ENCODE assay signal across 8 mouse cellular contexts in the genomic region with DNA sequence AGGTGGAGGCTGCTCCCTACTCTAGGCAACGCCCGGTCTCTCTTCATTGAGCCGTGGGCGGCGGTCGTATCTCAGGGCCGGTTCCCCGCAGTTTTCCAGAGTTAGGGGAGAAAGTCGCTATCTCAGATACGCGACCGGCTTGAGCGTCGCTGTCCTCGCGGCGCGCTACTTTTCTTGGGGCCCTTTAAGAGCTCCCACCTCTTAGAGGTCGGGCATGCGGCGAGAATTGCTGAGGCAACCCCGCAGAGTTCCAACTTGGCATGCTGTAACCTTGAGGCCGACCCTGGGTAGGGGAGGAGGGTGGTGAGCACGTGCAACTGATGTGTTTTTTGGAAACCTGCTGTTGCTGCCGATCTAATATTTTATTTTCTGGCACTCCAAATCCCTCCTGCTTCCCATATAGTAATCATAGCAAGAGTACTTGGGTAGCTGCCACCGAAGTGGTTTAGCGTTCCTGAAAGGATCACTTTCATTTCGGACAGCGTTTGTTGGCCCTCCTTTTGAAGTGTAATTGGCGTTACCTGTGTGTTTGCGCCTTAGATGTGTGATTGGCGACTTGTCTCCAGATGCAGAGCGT. TPM values are rescaled to one million over a fixed set of nuclear protein-coding genes. Genes with fewer than 3 reads are reported as not detected.
DNase-seq lines count a peak whose midpoint lies in the region; ATAC-seq and TF ChIP-seq lines count a peak whose summit lies in the region.

No protein-coding gene starts in this region.

- H3K4me3 ChIP-seq in thymus, adult 2 months (ENCODE audit: control insufficient read depth, insufficient read depth, low read length) = peak overlapping the region; percentile 82
- peak overlapping the region; percentile 77 for H3K4me3 ChIP-seq in intestine, postnatal 0 days (ENCODE audit: low read depth, low read length)

- H3K9me3 ChIP-seq in intestine, postnatal 0 days (ENCODE audit: control insufficient read depth) = no peaks in the 10 kb centered on the region

- TF ChIP-seq CTCF in thymus, adult 2 months (IDR thresholded peaks at IDR 0.05; ENCODE audit: borderline replicate concordance, control insufficient read depth, extremely low read depth, insufficient read depth, low read length, poor library complexity) = no peak
- TF ChIP-seq CTCF in intestine, postnatal 0 days (IDR thresholded peaks at IDR 0.05; ENCODE audit: low read depth) = no peak

- peak overlapping the region; percentile 82 for H3K4me2 ChIP-seq in intestine, postnatal 0 days (replicated peaks; ENCODE audit: low read depth)

- peaks cover 13% of the 10 kb centered on the region for H3K36me3 ChIP-seq in thymus, adult 2 months (ENCODE audit: control insufficient read depth, insufficient read depth, low read length)
- peaks cover 12% of the 10 kb centered on the region; the same call in 1 of the 2 replicates for H3K36me3 ChIP-seq in intestine, postnatal 0 days (ENCODE audit: control insufficient read depth, insufficient read depth)

- peak overlapping the region; percentile 67 for H3K9ac ChIP-seq in intestine, postnatal 0 days (ENCODE audit: low read depth, low read length)

- no peaks in the 10 kb centered on the region for H3K27me3 ChIP-seq in thymus, adult 2 months (ENCODE audit: control insufficient read depth, insufficient read depth, low read length)
- no peaks in the 10 kb centered on the region; the same call in 1 of the 2 replicates for H3K27me3 ChIP-seq in intestine, postnatal 0 days (replicated peaks; ENCODE audit: control insufficient read depth, insufficient read depth, low read length)

- peaks cover 4% of the 10 kb centered on the region for H3K4me1 ChIP-seq in thymus, adult 2 months (replicated peaks; ENCODE audit: control insufficient read depth, insufficient read depth, low read length)
- H3K4me1 ChIP-seq in intestine, postnatal 0 days (replicated peaks; ENCODE audit: control insufficient read depth, insufficient read depth, low read length) = peaks cover 7% of the 10 kb centered on the region; the same call in 1 of the 2 replicates

- no peak for TF ChIP-seq POLR2A in thymus, adult 2 months (IDR thresholded peaks at IDR 0.05; ENCODE audit: control insufficient read depth, extremely low read depth, insufficient read depth, low read length, poor library complexity)

- peak; percentile 55 for DNase-seq in adrenal gland, postnatal 14 days
- DNase-seq in adrenal gland, postnatal 4 days (ENCODE audit: low spot score in 2 of 2) = no peak
- no peak for DNase-seq in thymus, adult 2 months
- no peak for DNase-seq in thymus, postnatal 14 days
- DNase-seq in T-cell, adult 2 months (ENCODE audit: low spot score) = no peak
- no peak for DNase-seq in right cerebral cortex, postnatal 14 days

- WGBS in thymus, adult 2 months = 1% methylated on average over 33 of the region's 33 CpGs
- 1% methylated on average over 33 of the region's 33 CpGs for WGBS in intestine, postnatal 0 days

- no peak overlapping the region for H3K27ac ChIP-seq in thymus, adult 2 months (ENCODE audit: control insufficient read depth, insufficient read depth, low read length)
- H3K27ac ChIP-seq in intestine, postnatal 0 days (ENCODE audit: low read depth, low read length) = peak overlapping the region; percentile 47

- ATAC-seq in intestine, postnatal 0 days = peak; percentile 71
- peak; percentile 18 for ATAC-seq in monocyte, adult 5-6 weeks (replicated peaks; ENCODE audit: insufficient number of reproducible peaks, low FRiP score, low TSS enrichment, poor library complexity, severe bottlenecking)

RNA-seq across cellular contexts. Expression of gene Trnt1, which starts 0.5 kb away (rescaled TPM):
- total RNA-seq in adrenal gland, postnatal 14 days (2021) = 52.6 and 55.7 TPM in 2 replicates
- 10 to 100 TPM; 65.1 to 67.3 TPM for total RNA-seq in adrenal gland, postnatal 4 days (2021)
- 11.8 and 12.1 TPM in 2 replicates for polyA plus RNA-seq in thymus, adult 2 months (2012; rRNA removed)
- polyA plus RNA-seq in intestine, postnatal 0 days (2015; fragmentation: Nextera tagmentation; extraction: Ambion mirVana) = 25.0 and 27.7 TPM in 2 replicates
- 89.4 to 96.1 TPM (median 94.7 TPM) in 3 replicates for total RNA-seq in monocyte, adult 5-6 weeks (2017)

RNA-seq across cellular contexts. Expression of gene Il5ra, which starts 20.5 kb away (rescaled TPM):
- total RNA-seq in adrenal gland, postnatal 14 days (2021) = 0.22 and 0.41 TPM in 2 replicates
- total RNA-seq in adrenal gland, postnatal 4 days (2021) = not detected
- 0.19 and 0.26 TPM in 2 replicates for polyA plus RNA-seq in thymus, adult 2 months (2012; rRNA removed)
- polyA plus RNA-seq in intestine, postnatal 0 days (2015; fragmentation: Nextera tagmentation; extraction: Ambion mirVana) = not detected in 2 replicates
- 3.8 to 21.7 TPM (median 10.9 TPM) in 3 replicates for total RNA-seq in monocyte, adult 5-6 weeks (2017)

RNA-seq across cellular contexts. Expression of gene Crbn, which starts 30.5 kb away (rescaled TPM):
- total RNA-seq in adrenal gland, postnatal 14 days (2021) = 50.4 and 56.1 TPM in 2 replicates
- total RNA-seq in adrenal gland, postnatal 4 days (2021) = 10 to 100 TPM; 70.7 to 71.7 TPM
- polyA plus RNA-seq in thymus, adult 2 months (2012; rRNA removed) = 11.3 and 11.6 TPM in 2 replicates
- polyA plus RNA-seq in intestine, postnatal 0 days (2015; fragmentation: Nextera tagmentation; extraction: Ambion mirVana) = 51.7 and 54.8 TPM in 2 replicates
- 67.0 to 81.6 TPM (median 74.7 TPM) in 3 replicates for total RNA-seq in monocyte, adult 5-6 weeks (2017)
